Mouse (Mus musculus): ENCODE results near the gene Tbrg4. TPM values are rescaled to one million over a fixed set of nuclear protein-coding genes. Genes with fewer than 3 reads are reported as not detected.

Tbrg4 gene
- polyA plus RNA-seq, 1 experiment from 2014 or later = 57.6 TPM

Other genes with a start within 250 kb of the Tbrg4 start
- gene Zmiz2, start 237.0 kb downstream of the Tbrg4 start, polyA plus RNA-seq (2015; fragmentation: Nextera tagmentation; extraction: Ambion mirVana) = 9.2 and 10.9 TPM in 2 replicates
- 5,895 and 6,298 TPM in 2 replicates for gene Ppia, start 210.6 kb downstream of the Tbrg4 start, polyA plus RNA-seq (2015; fragmentation: Nextera tagmentation; extraction: Ambion mirVana)
- 424 and 429 TPM in 2 replicates for gene H2afv, start 181.6 kb downstream of the Tbrg4 start, polyA plus RNA-seq (2015; fragmentation: Nextera tagmentation; extraction: Ambion mirVana)
- gene Purb, start 150.2 kb downstream of the Tbrg4 start, polyA plus RNA-seq (2015; fragmentation: Nextera tagmentation; extraction: Ambion mirVana) = 26.6 and 28.8 TPM in 2 replicates
- gene Myo1g, start 105.1 kb downstream of the Tbrg4 start, polyA plus RNA-seq (2015; fragmentation: Nextera tagmentation; extraction: Ambion mirVana) = 1.8 and 1.9 TPM in 2 replicates
- 73.8 and 76.9 TPM in 2 replicates for gene Ccm2, start 79.2 kb downstream of the Tbrg4 start, polyA plus RNA-seq (2015; fragmentation: Nextera tagmentation; extraction: Ambion mirVana)
- 6.2 and 6.3 TPM in 2 replicates for gene Nacad, start 20.0 kb downstream of the Tbrg4 start, polyA plus RNA-seq (2015; fragmentation: Nextera tagmentation; extraction: Ambion mirVana)
- gene Wap, start 12.6 kb upstream of the Tbrg4 start, polyA plus RNA-seq (2015; fragmentation: Nextera tagmentation; extraction: Ambion mirVana) = not detected in 2 replicates
- gene Ramp3, start 32.5 kb upstream of the Tbrg4 start, polyA plus RNA-seq (2015; fragmentation: Nextera tagmentation; extraction: Ambion mirVana) = 5.4 and 6.1 TPM in 2 replicates
- gene Gm11983, start 211.6 kb upstream of the Tbrg4 start, polyA plus RNA-seq (2015; fragmentation: Nextera tagmentation; extraction: Ambion mirVana) = not detected in 2 replicates

Measured in intestine, embryonic 15.5 days (tissue).